Mouse (Mus musculus) thymus, adult 2 months (tissue): ENCODE data around the gene Ppfia3. TPM values are rescaled to one million over a fixed set of nuclear protein-coding genes. Genes with fewer than 3 reads are reported as not detected.

Source experiments
- DNase-seq: peaks from one replicate; pipeline ENCODE4 v3.0.0; 2021
- H3K27ac ChIP-seq: fragments of 200-500 bp; 2 replicates; pipeline ENCODE4 v1.5.1; 2012; ENCODE audit warnings: low read length, control low read depth; ENCODE audit not compliant: control insufficient read depth, insufficient read depth
- H3K27me3 ChIP-seq: fragments of 200-500 bp; 2 replicates; pipeline ENCODE4 v1.6.1; 2012; ENCODE audit warnings: mild to moderate bottlenecking, low read length, moderate library complexity, mixed read lengths; ENCODE audit not compliant: control insufficient read depth, insufficient read depth
- H3K36me3 ChIP-seq: fragments of 200-500 bp; 2 replicates; pipeline ENCODE4 v1.6.1; 2012; ENCODE audit warnings: mild to moderate bottlenecking, low read length, moderate library complexity; ENCODE audit not compliant: control insufficient read depth, insufficient read depth
- H3K4me1 ChIP-seq: fragments of 200-500 bp; replicated peaks from 2 replicates; pipeline ENCODE4 v1.6.1; 2012; ENCODE audit warnings: low read length; ENCODE audit not compliant: control insufficient read depth, insufficient read depth
- H3K4me3 ChIP-seq: fragments of 200-500 bp; 2 replicates; pipeline ENCODE4 v1.5.1; 2012; ENCODE audit warnings: mild to moderate bottlenecking, low read length, control low read depth, moderate library complexity; ENCODE audit not compliant: control insufficient read depth, insufficient read depth
- CTCF ChIP-seq: fragments of 200-500 bp; IDR thresholded peaks from 2 replicates; pipeline ENCODE4 v1.5.1; 2012; ENCODE audit warnings: mild to moderate bottlenecking, control low read depth, low read length, moderate library complexity, borderline replicate concordance; ENCODE audit not compliant: control insufficient read depth, poor library complexity, insufficient read depth; ENCODE audit errors: extremely low read depth
- POLR2A ChIP-seq: fragments of 200-500 bp; IDR thresholded peaks from 2 replicates; pipeline ENCODE4 v1.6.1; 2012; ENCODE audit warnings: mild to moderate bottlenecking, low read length, control low read depth, moderate library complexity; ENCODE audit not compliant: control insufficient read depth, poor library complexity, insufficient read depth; ENCODE audit errors: extremely low read depth
- WGBS: fragments of 180-500 bp; shearing (Covaris S2); methylation state at CpG from one replicate; pipeline ENCODE4 v1.1.7; 2018; 5-methylcytosine and 5-hydroxymethylcytosine counted together
- polyA plus RNA-seq: library from polyadenylated mRNA; depleted of rRNA; stranded (reverse); fragments of >200 nt; gene quantifications from 2 replicates; pipeline ENCODE4 v1.2.3, GENCODE M21; 2012

The Ppfia3 gene
- polyA plus RNA-seq, 1 experiment: 0.65 TPM

DNA sequence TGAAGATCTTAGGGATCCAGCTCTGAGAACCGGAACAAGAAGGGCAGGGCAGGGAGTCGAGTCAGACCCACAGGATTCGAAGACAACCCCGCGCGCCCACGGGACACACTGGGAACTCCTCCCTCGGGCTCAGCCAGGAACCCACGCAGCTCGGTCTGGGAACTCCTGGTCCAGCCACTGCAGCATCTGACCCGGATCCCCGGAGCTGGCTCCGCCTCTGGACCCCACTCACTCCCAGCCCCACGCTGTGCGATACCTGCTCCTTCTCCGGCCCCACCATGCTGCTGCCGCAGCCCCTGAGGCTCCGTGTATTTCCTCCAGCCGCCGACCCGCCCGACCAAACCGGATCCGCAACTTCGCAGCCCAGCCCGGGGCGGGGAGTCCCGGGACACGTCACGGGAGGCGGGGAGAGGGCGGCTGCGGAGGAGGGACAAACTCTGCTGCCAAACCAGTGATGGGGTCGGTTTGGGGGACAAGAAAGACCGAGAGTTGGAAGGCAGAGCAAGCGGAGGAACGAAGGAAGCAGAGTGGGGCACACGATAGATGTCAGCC is 33.3 kb downstream of the Ppfia3 start, which contains the start of gene Trpm4:
Gene Trpm4 (minus strand): TSS at position 350 of the 552 bp plus-strand sequence.
- Histone ChIP-seq H3K4me3 (peak within 1 kb of the TSS; percentile 70), H3K27me3 (peaks cover 2% of the 10 kb centered on the region; the same call in 1 of the 2 replicates), H3K36me3 (no peaks in the 10 kb centered on the region), H3K4me1 (peaks cover 18% of the 10 kb centered on the region), H3K27ac (no peak within 1 kb of the TSS)
- DNase-seq: peak; percentile 89
- TF ChIP-seq POLR2A (peak; percentile 63), CTCF (0 out of 2 replicates have a peak, but pooled peaks have one; percentile 24)
- WGBS: under 1% methylated on average over 38 of the region's 38 CpGs

DNA sequence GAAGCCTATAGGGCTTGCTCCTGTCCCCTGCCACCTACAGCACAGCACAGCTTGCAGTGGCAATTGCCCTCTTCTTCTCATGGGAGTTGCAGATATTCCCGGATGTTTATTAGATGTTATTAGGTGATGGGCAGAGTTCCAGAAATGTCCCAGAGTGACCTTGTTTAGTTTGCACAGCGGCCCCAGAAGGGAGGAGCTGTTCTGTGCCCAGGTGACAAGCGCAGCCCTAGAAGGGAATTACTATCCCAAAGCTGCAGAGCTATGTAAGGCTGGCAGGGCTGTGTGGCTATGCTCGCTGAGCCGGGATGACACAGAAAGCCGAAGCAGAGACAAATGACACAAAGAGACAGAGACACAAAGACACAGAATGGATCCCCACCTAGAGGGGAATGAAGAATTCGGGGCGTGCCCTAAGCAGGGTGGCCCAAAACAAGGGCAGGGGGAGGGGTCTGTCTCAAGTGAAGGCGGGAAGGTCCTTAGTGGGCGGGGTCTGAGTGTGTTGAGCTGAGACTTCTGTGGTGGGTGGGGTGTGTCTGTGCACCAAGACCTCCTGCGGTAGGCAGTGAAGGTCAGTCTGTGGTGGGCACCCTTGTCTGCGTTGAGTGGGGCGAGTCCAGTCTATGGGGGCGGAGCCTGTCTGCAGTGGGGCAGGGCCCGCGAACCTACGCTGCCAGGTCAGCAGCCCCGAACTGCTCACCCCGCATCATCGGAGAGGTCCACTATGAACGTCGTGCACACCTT is 34.0 kb downstream of the Ppfia3 start:
- Histone ChIP-seq H3K27ac (no peak overlapping the region), H3K36me3 (no peaks in the 10 kb centered on the region), H3K4me1 (peaks cover 11% of the 10 kb centered on the region), H3K4me3 (peak overlapping the region; percentile 70), H3K27me3 (no peaks in the 10 kb centered on the region; the same call in 1 of the 2 replicates)
- peak; percentile 67 for DNase-seq
- TF ChIP-seq CTCF (no peak), POLR2A (0 out of 2 replicates have a peak, but pooled peaks have one; percentile 23)
- WGBS: 13% methylated on average over 22 of the region's 22 CpGs

DNA sequence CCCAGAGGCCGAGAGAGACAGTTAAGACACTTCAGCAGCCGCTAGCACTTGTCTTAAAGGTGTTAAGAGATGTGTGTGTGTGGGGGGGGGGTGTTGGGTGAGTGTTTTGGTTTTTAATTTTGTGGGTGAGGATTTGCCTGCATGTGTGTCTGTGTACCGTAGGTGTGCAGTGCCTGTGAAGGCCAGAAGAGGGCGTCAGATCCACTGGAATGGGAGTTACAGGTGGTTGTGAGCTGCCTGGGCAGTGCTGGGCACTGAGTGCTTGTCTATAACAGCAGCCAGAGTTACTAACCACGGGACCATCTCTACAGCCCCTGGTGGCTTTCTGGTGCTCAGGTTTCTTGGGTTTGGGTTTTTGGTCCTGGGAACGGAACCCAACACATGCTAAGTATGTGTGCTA is 35.3 kb downstream of the Ppfia3 start:
- Histone ChIP-seq H3K27me3 (no peaks in the 10 kb centered on the region), H3K27ac (no peak overlapping the region), H3K36me3 (no peaks in the 10 kb centered on the region), H3K4me1 (peaks cover 9% of the 10 kb centered on the region), H3K4me3 (no peak overlapping the region)
- TF ChIP-seq CTCF (no peak), POLR2A (no peak)
- 91% methylated on average over 6 of the region's 6 CpGs for WGBS
- DNase-seq: no peak

DNA sequence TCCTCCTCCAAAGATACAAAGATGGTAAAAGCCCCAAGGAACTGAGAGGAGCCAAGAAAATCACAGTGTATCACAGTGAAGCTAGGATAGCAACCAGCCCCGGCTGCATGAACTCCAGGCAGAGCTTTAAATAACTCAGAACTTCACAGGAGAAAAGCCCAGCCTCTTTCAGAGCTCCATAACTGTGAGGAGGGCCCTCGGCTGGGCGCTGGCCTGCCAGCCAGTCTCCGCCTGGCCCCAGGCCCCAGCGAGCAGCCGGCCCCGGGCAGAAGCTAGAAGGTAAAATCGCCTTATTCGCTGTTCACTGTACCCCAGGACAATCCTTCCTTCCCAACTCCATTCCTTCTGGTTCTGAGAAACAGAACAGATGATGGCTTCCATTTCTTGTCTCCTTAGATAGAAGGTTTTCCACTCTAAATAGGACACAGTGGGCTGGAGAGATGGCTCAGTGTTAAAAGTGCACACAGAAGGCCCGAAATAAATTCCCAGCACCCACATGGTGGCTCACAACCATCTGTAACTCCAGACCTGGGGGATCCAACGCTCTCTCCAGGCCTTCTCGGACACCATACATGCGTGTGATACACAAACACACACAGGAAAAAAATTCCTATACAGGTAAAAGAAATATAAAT is 37.9 kb downstream of the Ppfia3 start:
- H3K27me3 ChIP-seq: no peaks in the 10 kb centered on the region
- H3K4me1 ChIP-seq: peaks cover 9% of the 10 kb centered on the region
- no peak overlapping the region for H3K27ac ChIP-seq
- TF ChIP-seq POLR2A (no peak), CTCF (no peak)
- H3K36me3 ChIP-seq: no peaks in the 10 kb centered on the region
- H3K4me3 ChIP-seq: no peak overlapping the region
- 95% methylated on average over 13 of the region's 13 CpGs for WGBS
- no peak for DNase-seq

DNA sequence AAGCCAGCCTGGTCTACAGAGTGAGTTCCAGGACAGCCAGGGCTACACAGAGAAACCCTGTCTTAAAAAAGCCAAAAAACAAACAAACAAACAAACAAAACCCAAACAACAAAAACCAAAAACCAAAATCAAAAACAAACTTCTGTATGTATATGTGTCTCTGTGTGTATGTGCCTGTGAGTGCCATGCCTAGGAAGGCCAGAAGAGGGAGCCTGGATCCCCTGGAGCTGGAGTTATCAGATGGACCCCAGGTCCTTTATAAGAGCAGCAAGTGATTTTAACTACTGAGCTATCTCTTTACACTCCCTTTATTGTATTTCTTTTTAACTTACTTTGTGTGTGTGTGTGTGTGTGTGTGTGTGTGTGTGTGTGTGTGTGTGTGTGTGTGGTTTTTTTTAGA is 41.0 kb downstream of the Ppfia3 start:
- Histone ChIP-seq H3K4me3 (no peak overlapping the region), H3K27me3 (no peaks in the 10 kb centered on the region), H3K36me3 (no peaks in the 10 kb centered on the region), H3K27ac (no peak overlapping the region), H3K4me1 (no peaks in the 10 kb centered on the region)
- DNase-seq: no peak
- no peak for TF ChIP-seq CTCF
- no peak for TF ChIP-seq POLR2A

DNA sequence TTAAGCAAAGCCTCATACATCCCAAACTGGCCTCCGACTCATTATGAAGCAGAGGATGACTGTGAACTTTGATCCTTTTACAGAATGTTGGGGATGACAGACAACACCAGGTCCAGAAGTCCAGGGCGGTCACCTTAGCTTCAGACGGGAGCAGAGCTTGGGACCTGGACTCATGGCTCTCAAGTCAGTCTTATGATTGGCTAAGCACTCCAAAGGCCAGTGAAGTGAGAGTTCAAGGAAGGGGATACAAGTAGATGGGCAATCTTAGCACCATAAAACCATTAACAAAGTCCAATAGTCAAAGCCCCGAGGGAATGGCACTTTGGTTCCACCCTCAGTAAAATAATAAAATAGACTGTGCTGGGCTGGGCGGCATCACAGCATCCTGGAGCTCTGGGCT is 43.8 kb downstream of the Ppfia3 start:
- Histone ChIP-seq H3K4me1 (no peaks in the 10 kb centered on the region), H3K27ac (no peak overlapping the region), H3K36me3 (no peaks in the 10 kb centered on the region), H3K27me3 (no peaks in the 10 kb centered on the region), H3K4me3 (no peak overlapping the region)
- 97% methylated on average over 5 of the region's 5 CpGs for WGBS
- TF ChIP-seq CTCF (no peak), POLR2A (no peak)
- no peak for DNase-seq
